Mouse (Mus musculus): ENCODE data around the gene Mettl23. TPM values are rescaled to one million over a fixed set of nuclear protein-coding genes. Genes with fewer than 3 reads are reported as not detected.

Mettl23 gene
- total RNA-seq, 1 experiment = 34.4 TPM

- Histone ChIP-seq H3K27ac (ENCODE audit: insufficient read depth, low read depth, low read length, poor library complexity, severe bottlenecking) (no peak overlapping the region), H3K4me1 (ENCODE audit: control insufficient read depth in 2 of 2, insufficient read depth in 2 of 2, low read length in 2 of 2, poor library complexity in 1 of 2) (peaks cover 0 to 15% of the 10 kb centered on the region in 2 experiments; a peak in 2 of 4 replicates), H3K36me3 (ENCODE audit: control insufficient read depth, insufficient read depth, low read length, poor library complexity, severe bottlenecking) (no peaks in the 10 kb centered on the region), H3K9ac (ENCODE audit: insufficient read depth, low read depth, low read length, poor library complexity, severe bottlenecking) (no peak overlapping the region), H3K9me3 (ENCODE audit: control insufficient read depth, insufficient read depth, low read depth, low read length) (no peaks in the 10 kb centered on the region), H3K4me3 (ENCODE audit: insufficient read depth in 1 of 2, low read depth in 1 of 2, low read length in 2 of 2, poor library complexity in 1 of 2, severe bottlenecking in 1 of 2) (no peak overlapping the region)
- no peak for DNase-seq (ENCODE audit: low read depth, low spot score)
- in situ Hi-C loops (cut with MboI; ENCODE audit: low sequenced_read_pairs in 2 of 2, unreplicated experiment in 2 of 2) = no loop called here
- TF ChIP-seq CHD2 (IDR thresholded peaks at IDR 0.05; ENCODE audit: low read depth, low read length) = no peak
- no peak for TF ChIP-seq HCFC1 (IDR thresholded peaks at IDR 0.05; ENCODE audit: borderline replicate concordance, insufficient read depth, low read length)
- no peak for TF ChIP-seq ZC3H11A (IDR thresholded peaks at IDR 0.05; ENCODE audit: borderline replicate concordance, low read depth, low read length)
- TF ChIP-seq ZNF384 (IDR thresholded peaks at IDR 0.05; ENCODE audit: low read depth, low read length) = no peak
- TF ChIP-seq MAFK (IDR thresholded peaks at IDR 0.05; ENCODE audit: insufficient read depth, low read depth, low read length) = no peak
Observed at GRCm38 (mm10) chr11:116825230-116825629, 17.8 kb upstream of the Mettl23 start.

DNA sequence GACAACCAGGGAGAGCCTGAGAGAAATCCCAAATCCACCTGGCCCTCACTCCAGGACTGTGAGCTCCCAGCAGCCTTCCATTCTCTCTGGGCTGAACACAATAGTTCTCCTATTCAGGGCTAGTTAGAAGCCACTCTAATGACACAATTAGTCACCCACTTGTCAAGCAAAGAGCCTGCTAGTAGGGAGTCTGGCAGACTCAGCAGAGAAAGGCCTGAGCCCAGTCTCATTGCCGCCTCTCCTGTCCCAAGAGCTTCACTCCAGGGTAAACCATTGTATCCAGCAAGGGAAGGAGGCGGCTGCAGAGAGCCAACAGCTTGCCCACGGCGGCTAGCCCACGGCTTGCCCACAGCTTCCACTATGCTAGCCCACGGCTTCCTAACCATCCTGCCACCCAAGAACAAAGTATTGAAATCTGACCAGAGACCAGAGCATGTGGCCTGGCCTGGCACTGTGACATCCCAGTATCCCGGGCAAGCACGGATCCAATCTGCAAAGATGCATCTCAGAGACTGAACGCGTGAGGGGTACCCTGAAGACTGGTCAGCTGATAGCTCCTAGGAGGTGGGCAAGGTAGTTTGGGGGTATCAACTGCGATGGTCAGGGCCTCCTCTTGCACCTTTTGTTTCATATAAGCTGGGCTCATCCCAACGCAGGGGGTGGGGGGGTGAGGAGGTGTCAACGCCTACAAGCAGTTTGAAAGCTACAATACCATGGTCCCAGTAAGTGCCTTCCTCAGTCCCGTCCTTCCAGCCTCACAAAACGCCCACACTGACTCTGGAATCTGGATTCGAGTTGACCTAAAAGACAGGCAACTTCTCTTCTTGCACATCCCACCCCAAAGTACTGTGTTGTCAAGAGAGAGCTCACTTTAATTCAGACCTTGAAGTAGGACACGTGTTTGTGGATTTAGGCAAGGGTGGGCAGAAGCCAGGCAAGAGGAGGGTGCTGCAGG is 16.3 kb upstream of the Mettl23 start:
- Histone ChIP-seq H3K9ac (ENCODE audit: insufficient read depth, low read depth, low read length, poor library complexity, severe bottlenecking) (peak overlapping the region; percentile 73), H3K4me3 (ENCODE audit: insufficient read depth in 1 of 2, low read depth in 1 of 2, low read length in 2 of 2, poor library complexity in 1 of 2, severe bottlenecking in 1 of 2) (peak overlapping the region; percentile 75 to 79), H3K36me3 (ENCODE audit: control insufficient read depth, insufficient read depth, low read length, poor library complexity, severe bottlenecking) (no peaks in the 10 kb centered on the region), H3K27ac (ENCODE audit: insufficient read depth, low read depth, low read length, poor library complexity, severe bottlenecking) (no peak overlapping the region), H3K4me1 (ENCODE audit: control insufficient read depth in 2 of 2, insufficient read depth in 2 of 2, low read length in 2 of 2, poor library complexity in 1 of 2) (peaks cover 0 to 15% of the 10 kb centered on the region in 2 experiments; a peak in 2 of 4 replicates), H3K9me3 (ENCODE audit: control insufficient read depth, insufficient read depth, low read depth, low read length) (no peaks in the 10 kb centered on the region)
- in situ Hi-C loops (cut with MboI; ENCODE audit: low sequenced_read_pairs in 2 of 2, unreplicated experiment in 2 of 2) = no loop called here
- DNase-seq (ENCODE audit: low read depth, low spot score) = no peak
- TF ChIP-seq ZC3H11A (IDR thresholded peaks at IDR 0.05; ENCODE audit: borderline replicate concordance, low read depth, low read length) = no peak

- Histone ChIP-seq H3K4me1 (ENCODE audit: control insufficient read depth in 2 of 2, insufficient read depth in 2 of 2, low read length in 2 of 2, poor library complexity in 1 of 2) (peaks cover 0 to 15% of the 10 kb centered on the region in 2 experiments; a peak in 2 of 4 replicates), H3K27ac (ENCODE audit: insufficient read depth, low read depth, low read length, poor library complexity, severe bottlenecking) (no peak within 1 kb of the TSS), H3K9ac (ENCODE audit: insufficient read depth, low read depth, low read length, poor library complexity, severe bottlenecking) (peak within 1 kb of the TSS; percentile 73), H3K4me3 (ENCODE audit: insufficient read depth in 1 of 2, low read depth in 1 of 2, low read length in 2 of 2, poor library complexity in 1 of 2, severe bottlenecking in 1 of 2) (peak within 1 kb of the TSS; percentile 75 to 79), H3K36me3 (ENCODE audit: control insufficient read depth, insufficient read depth, low read length, poor library complexity, severe bottlenecking) (no peaks in the 10 kb centered on the region), H3K9me3 (ENCODE audit: control insufficient read depth, insufficient read depth, low read depth, low read length) (no peaks in the 10 kb centered on the region)
- in situ Hi-C loops (cut with MboI; ENCODE audit: low sequenced_read_pairs in 2 of 2, unreplicated experiment in 2 of 2) = no loop called here
- TF ChIP-seq ZNF384 (IDR thresholded peaks at IDR 0.05; ENCODE audit: low read depth, low read length) (no peak), ZC3H11A (IDR thresholded peaks at IDR 0.05; ENCODE audit: borderline replicate concordance, low read depth, low read length) (no peak), MAFK (IDR thresholded peaks at IDR 0.05; ENCODE audit: insufficient read depth, low read depth, low read length) (no peak), HCFC1 (IDR thresholded peaks at IDR 0.05; ENCODE audit: borderline replicate concordance, insufficient read depth, low read length) (no peak), CHD2 (IDR thresholded peaks at IDR 0.05; ENCODE audit: low read depth, low read length) (no peak)
- DNase-seq (ENCODE audit: low read depth, low spot score) = no peak
Observed at GRCm38 (mm10) chr11:116827534-116828165, 15.4 kb upstream of the Mettl23 start, which contains the start of gene Mxra7. Gene Mxra7, minus strand, starts transcription at chr11:116828046.

DNA sequence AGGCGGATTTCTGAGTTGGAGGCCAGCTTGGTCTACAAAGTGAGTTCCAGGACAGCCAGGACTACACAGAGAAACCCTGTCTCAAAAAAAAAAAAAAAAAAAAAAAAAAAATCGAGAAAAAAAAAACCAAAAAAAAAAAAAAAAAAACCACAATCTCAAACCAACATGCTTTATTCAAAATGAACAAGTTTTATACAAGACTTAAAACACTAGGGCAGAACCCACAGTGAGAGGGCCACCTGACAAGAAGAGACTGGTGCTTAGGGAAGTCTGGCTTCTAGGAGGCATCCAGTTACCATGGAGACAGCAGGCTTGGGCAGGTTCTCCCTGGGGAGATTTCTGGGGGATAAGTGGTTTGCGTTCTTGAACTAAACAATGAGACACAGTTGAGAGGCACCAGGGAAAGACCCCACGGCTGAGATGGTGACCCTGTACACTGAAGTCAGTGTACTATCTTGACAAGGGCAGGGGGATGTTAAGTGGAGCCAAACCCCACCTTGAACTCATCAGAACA is 10.8 kb upstream of the Mettl23 start:
- TF ChIP-seq ZNF384 (IDR thresholded peaks at IDR 0.05; ENCODE audit: low read depth, low read length) (peak; percentile 91), MAFK (IDR thresholded peaks at IDR 0.05; ENCODE audit: insufficient read depth, low read depth, low read length) (no peak), ZC3H11A (IDR thresholded peaks at IDR 0.05; ENCODE audit: borderline replicate concordance, low read depth, low read length) (no peak), HCFC1 (IDR thresholded peaks at IDR 0.05; ENCODE audit: borderline replicate concordance, insufficient read depth, low read length) (no peak)
- H3K9me3 ChIP-seq (ENCODE audit: control insufficient read depth, insufficient read depth, low read depth, low read length) = no peaks in the 10 kb centered on the region
- H3K27ac ChIP-seq (ENCODE audit: insufficient read depth, low read depth, low read length, poor library complexity, severe bottlenecking) = no peak overlapping the region
- no peak overlapping the region for H3K9ac ChIP-seq (ENCODE audit: insufficient read depth, low read depth, low read length, poor library complexity, severe bottlenecking)
- peaks cover 0 to 11% of the 10 kb centered on the region in 2 experiments; a peak in 2 of 4 replicates for H3K4me1 ChIP-seq (ENCODE audit: control insufficient read depth in 2 of 2, insufficient read depth in 2 of 2, low read length in 2 of 2, poor library complexity in 1 of 2)
- DNase-seq (ENCODE audit: low read depth, low spot score) = no peak
- peaks cover 27% of the 10 kb centered on the region for H3K36me3 ChIP-seq (ENCODE audit: control insufficient read depth, insufficient read depth, low read length, poor library complexity, severe bottlenecking)
- H3K4me3 ChIP-seq (ENCODE audit: insufficient read depth in 1 of 2, low read depth in 1 of 2, low read length in 2 of 2, poor library complexity in 1 of 2, severe bottlenecking in 1 of 2) = no peak overlapping the region
- in situ Hi-C loops (cut with MboI; ENCODE audit: low sequenced_read_pairs in 2 of 2, unreplicated experiment in 2 of 2) = no loop called here

All from ES-E14 (cell line).